Mouse (Mus musculus) stomach, postnatal 0 days (tissue): ENCODE results near the gene Cgnl1.

Experiments
- CTCF ChIP-seq: IDR thresholded peaks from 2 replicates; pipeline ENCODE4 v1.5.1; 2016; ENCODE audit warnings: antibody characterized with exemption, low read depth, mild to moderate bottlenecking, moderate library complexity
- EP300 ChIP-seq: optimal IDR thresholded peaks from 2 replicates; pipeline ENCODE3; 2016; ENCODE audit warnings: antibody characterized with exemption

DNA sequence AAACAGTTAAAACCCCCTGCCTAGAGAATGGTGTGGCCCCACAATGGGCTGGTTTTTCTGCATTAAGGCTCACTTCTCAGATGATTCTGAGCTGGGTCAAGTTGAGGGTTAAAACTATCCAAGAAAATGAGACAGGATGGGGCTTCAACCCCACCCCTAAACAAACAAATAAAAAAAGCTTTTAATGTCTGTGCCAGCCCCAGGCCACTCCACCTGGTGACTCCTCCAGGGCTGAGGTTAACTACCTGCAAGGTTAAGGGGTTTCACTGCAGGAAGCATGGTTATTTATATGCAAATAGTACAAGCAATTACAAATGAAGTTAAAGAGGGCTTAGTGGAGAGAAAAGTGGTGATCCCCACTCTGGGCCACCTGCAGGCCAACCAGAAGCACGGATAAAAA is 8.1 kb downstream of the Cgnl1 start:
- TF ChIP-seq CTCF (no peak), EP300 (no peak)
